Mouse (Mus musculus): ENCODE data around the gene Slc22a22. TPM values are rescaled to one million over a fixed set of nuclear protein-coding genes. Genes with fewer than 3 reads are reported as not detected.

Gene Slc22a22
- polyA plus RNA-seq (2015; fragmentation: Nextera tagmentation; extraction: Ambion mirVana), result not detected in 2 replicates

- no peak within 1 kb of the TSS for H3K9ac ChIP-seq
- no peaks in the 10 kb centered on the region for H3K27me3 ChIP-seq
- H3K27ac ChIP-seq (replicated peaks), result no peak within 1 kb of the TSS
- ATAC-seq (ENCODE audit: low read depth), result no peak
- no peak within 1 kb of the TSS for H3K4me2 ChIP-seq
- no peak within 1 kb of the TSS for H3K4me3 ChIP-seq
- no peaks in the 10 kb centered on the region for H3K4me1 ChIP-seq (replicated peaks)
- H3K9me3 ChIP-seq, result peaks cover 5% of the 10 kb centered on the region; the same call in 1 of the 2 replicates
- H3K36me3 ChIP-seq, result no peaks in the 10 kb centered on the region
- WGBS, result 79% methylated on average over 2 of the region's 2 CpGs
These were observed at the start of gene Slc22a22 for GRCm38 (mm10) chr15:57477525-57477924. Gene Slc22a22, minus strand, starts transcription at chr15:57477625.

GRCm38 (mm10) chr15:57523510-57524298, 46.3 kb upstream of the Slc22a22 start:
- no peaks in the 10 kb centered on the region for H3K9me3 ChIP-seq
- H3K4me3 ChIP-seq, result no peak overlapping the region
- H3K9ac ChIP-seq, result no peak overlapping the region
- H3K4me2 ChIP-seq, result no peak overlapping the region
- ATAC-seq (ENCODE audit: low read depth), result no peak
- H3K4me1 ChIP-seq (replicated peaks), result no peaks in the 10 kb centered on the region
- WGBS, result 72% methylated on average over 10 of the region's 10 CpGs
- no peaks in the 10 kb centered on the region for H3K27me3 ChIP-seq
- no peak overlapping the region for H3K27ac ChIP-seq (replicated peaks)
- no peaks in the 10 kb centered on the region for H3K36me3 ChIP-seq

- ATAC-seq (ENCODE audit: low read depth), result no peak
- H3K36me3 ChIP-seq, result no peaks in the 10 kb centered on the region
- H3K27ac ChIP-seq (replicated peaks), result no peak overlapping the region
- H3K9ac ChIP-seq, result no peak overlapping the region
- H3K4me1 ChIP-seq (replicated peaks), result no peaks in the 10 kb centered on the region
- no peaks in the 10 kb centered on the region for H3K9me3 ChIP-seq
- no peak overlapping the region for H3K4me3 ChIP-seq
- no peaks in the 10 kb centered on the region for H3K27me3 ChIP-seq
- H3K4me2 ChIP-seq, result no peak overlapping the region
- 63% methylated on average over 1 of the region's 1 CpGs for WGBS
These were observed 44.7 kb upstream of the Slc22a22 start for GRCm38 (mm10) chr15:57522160-57522559.

GRCm38 (mm10) chr15:57509185-57510172, 32.1 kb upstream of the Slc22a22 start:
- peak; percentile 69; the same call in 1 of the 2 replicates for ATAC-seq (ENCODE audit: low read depth)
- Histone ChIP-seq H3K4me2 (no peak overlapping the region), H3K9me3 (no peaks in the 10 kb centered on the region; the same call in 1 of the 2 replicates), H3K27me3 (no peaks in the 10 kb centered on the region), H3K4me3 (no peak overlapping the region), H3K36me3 (no peaks in the 10 kb centered on the region), H3K9ac (no peak overlapping the region), H3K27ac (replicated peaks) (no peak overlapping the region), H3K4me1 (replicated peaks) (0 out of 2 replicates have a peak, but pooled peaks cover 8% of the 10 kb centered on the region)
- WGBS, result 41% methylated on average over 21 of the region's 21 CpGs

DNA sequence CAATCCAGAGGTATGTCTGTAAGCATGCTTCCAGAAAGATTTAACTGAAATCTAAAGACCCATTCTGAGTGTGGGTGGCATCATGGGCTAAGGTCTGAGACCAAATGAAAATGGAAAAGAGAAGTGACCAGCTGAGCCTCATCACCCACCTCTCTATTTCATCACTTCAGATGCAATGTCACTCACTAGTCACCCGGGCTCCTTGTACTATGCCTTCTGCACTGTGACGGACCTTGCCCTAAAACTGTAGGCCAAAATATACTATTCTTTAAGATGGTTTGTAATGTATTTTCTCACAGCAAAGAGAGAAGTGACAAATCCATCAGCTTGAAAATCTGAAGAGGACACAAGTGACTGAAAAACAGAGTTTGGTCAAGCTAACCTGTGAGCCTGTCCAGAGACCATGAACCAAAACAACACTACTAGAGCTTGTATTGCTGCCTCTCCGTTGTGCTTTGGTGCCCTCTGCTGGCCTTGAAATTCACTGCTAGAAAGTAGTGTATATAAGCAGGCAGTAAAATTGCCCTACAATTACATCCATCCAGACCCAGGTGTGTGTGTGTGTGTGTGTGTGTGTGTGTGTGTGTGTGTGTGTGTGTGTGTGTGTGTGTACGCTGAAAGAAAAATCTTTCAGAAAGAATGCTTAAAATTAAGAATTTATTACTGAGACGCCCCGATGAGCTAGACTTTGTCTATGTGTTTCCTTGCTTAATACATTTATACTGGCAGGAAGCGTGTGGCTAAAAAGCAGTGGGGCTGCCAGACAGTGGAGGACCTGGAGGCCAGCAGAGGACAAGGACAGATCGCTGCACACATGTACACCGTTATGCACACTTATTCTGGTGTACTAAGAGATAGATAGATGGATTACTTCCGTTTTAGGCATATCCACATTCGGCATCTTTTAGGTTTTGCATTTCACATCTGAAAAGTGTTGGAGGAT, 31.1 kb upstream of the Slc22a22 start:
- Histone ChIP-seq H3K4me1 (replicated peaks) (0 out of 2 replicates have a peak, but pooled peaks cover 8% of the 10 kb centered on the region), H3K9me3 (no peaks in the 10 kb centered on the region; the same call in 1 of the 2 replicates), H3K36me3 (no peaks in the 10 kb centered on the region), H3K4me2 (no peak overlapping the region), H3K9ac (no peak overlapping the region), H3K4me3 (no peak overlapping the region), H3K27ac (replicated peaks) (no peak overlapping the region), H3K27me3 (no peaks in the 10 kb centered on the region)
- ATAC-seq (ENCODE audit: low read depth), result peak; percentile 88; the same call in 1 of the 2 replicates
- 62% methylated on average over 11 of the region's 11 CpGs for WGBS

DNA sequence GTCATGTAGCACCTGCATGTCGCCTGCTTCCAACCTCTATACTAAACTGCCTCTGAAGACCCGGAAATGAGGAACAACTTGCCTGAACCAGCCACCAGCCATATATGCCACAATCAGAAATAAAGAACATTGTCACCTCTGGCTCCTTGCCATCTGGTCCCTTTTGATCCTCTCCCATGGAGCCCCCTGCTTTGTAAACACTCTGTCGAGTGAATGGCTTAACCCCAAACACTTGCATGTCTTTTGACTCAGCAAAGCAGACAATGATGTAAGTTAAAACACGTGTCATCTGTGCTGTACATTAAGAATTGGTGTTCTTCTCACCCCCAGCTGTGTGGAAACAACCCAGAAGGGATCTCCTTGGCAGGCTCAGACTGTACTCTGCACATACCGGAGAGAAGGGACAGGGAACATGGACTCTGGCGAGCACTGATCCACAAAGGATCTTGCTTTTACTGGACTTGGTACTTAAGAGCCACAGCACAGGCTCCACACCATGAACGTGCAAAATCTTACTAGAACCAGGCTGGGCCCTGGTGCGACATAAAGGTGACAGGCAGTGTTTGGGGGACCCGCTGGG, 26.8 kb upstream of the Slc22a22 start:
- H3K4me3 ChIP-seq, result no peak overlapping the region
- 60% methylated on average over 9 of the region's 9 CpGs for WGBS
- H3K9me3 ChIP-seq, result no peaks in the 10 kb centered on the region

GRCm38 (mm10) chr15:57503656-57504055, 26.2 kb upstream of the Slc22a22 start:
- Histone ChIP-seq H3K4me3 (no peak overlapping the region), H3K4me2 (no peak overlapping the region), H3K36me3 (no peaks in the 10 kb centered on the region), H3K27ac (replicated peaks) (no peak overlapping the region), H3K9me3 (no peaks in the 10 kb centered on the region), H3K9ac (no peak overlapping the region), H3K4me1 (replicated peaks) (no peaks in the 10 kb centered on the region), H3K27me3 (no peaks in the 10 kb centered on the region)
- ATAC-seq (ENCODE audit: low read depth), result no peak
- WGBS, result 95% methylated on average over 3 of the region's 3 CpGs

More for the DNA sequence above, 26.8 kb upstream of the Slc22a22 start:
- Histone ChIP-seq H3K27me3 (no peaks in the 10 kb centered on the region), H3K9ac (no peak overlapping the region), H3K4me1 (replicated peaks) (0 out of 2 replicates have a peak, but pooled peaks cover 2% of the 10 kb centered on the region), H3K36me3 (no peaks in the 10 kb centered on the region), H3K27ac (replicated peaks) (no peak overlapping the region), H3K4me2 (no peak overlapping the region)
- ATAC-seq (ENCODE audit: low read depth), result no peak

DNA sequence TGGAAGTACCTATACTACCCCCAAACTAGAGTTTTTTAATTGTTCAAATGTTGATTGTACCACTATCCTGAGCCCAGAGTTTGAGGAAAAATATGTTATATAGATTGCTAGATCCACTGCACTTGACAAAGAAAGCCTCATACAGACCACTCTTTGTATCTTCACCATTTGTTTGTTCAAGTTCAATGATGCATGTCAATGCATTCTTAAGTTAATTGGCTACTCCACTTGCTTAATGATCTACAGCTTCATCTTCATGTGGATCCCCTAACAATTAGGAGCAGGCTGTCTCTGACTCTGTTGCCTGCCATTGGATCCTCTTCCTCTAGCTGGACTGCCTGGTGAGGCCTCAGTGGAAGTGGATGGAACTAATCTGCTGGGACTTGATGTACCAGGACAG, 24.1 kb upstream of the Slc22a22 start:
- Histone ChIP-seq H3K4me1 (replicated peaks) (no peaks in the 10 kb centered on the region), H3K9me3 (no peaks in the 10 kb centered on the region), H3K4me2 (no peak overlapping the region), H3K9ac (no peak overlapping the region), H3K27ac (replicated peaks) (no peak overlapping the region), H3K27me3 (no peaks in the 10 kb centered on the region), H3K36me3 (no peaks in the 10 kb centered on the region), H3K4me3 (no peak overlapping the region)
- no peak for ATAC-seq (ENCODE audit: low read depth)

DNA sequence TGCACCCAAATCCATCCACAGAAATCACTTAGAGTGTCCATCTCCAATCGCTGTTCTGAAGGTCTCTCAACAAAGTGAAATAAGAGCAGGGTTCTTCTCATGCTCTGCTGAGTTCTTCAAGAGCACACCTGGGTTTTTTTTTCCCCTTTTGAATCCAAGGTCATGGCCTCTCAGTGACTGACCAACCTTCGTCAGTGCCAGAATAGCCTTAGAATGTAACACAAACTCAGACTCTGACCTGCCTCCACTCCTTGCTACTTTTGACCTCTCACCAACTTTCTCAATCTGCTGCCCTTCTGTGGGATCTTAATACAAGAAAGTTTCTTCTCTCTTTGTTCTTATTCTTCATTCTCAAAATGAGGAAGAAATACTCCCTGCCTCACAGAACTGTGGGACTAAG, 18.7 kb upstream of the Slc22a22 start:
- Histone ChIP-seq H3K27me3 (no peaks in the 10 kb centered on the region), H3K36me3 (no peaks in the 10 kb centered on the region), H3K4me1 (replicated peaks) (no peaks in the 10 kb centered on the region), H3K9ac (no peak overlapping the region), H3K4me3 (no peak overlapping the region), H3K9me3 (no peaks in the 10 kb centered on the region), H3K4me2 (no peak overlapping the region), H3K27ac (replicated peaks) (no peak overlapping the region)
- no peak for ATAC-seq (ENCODE audit: low read depth)
- 85% methylated on average over 2 of the region's 2 CpGs for WGBS

- Histone ChIP-seq H3K9ac (no peak overlapping the region), H3K36me3 (no peaks in the 10 kb centered on the region), H3K27me3 (no peaks in the 10 kb centered on the region), H3K4me2 (no peak overlapping the region), H3K4me3 (no peak overlapping the region), H3K27ac (replicated peaks) (no peak overlapping the region), H3K4me1 (replicated peaks) (no peaks in the 10 kb centered on the region), H3K9me3 (peaks cover 5% of the 10 kb centered on the region; the same call in 1 of the 2 replicates)
- WGBS, result 45% methylated on average over 2 of the region's 2 CpGs
- no peak for ATAC-seq (ENCODE audit: low read depth)
These were observed 5.1 kb upstream of the Slc22a22 start for GRCm38 (mm10) chr15:57482509-57482908.

DNA sequence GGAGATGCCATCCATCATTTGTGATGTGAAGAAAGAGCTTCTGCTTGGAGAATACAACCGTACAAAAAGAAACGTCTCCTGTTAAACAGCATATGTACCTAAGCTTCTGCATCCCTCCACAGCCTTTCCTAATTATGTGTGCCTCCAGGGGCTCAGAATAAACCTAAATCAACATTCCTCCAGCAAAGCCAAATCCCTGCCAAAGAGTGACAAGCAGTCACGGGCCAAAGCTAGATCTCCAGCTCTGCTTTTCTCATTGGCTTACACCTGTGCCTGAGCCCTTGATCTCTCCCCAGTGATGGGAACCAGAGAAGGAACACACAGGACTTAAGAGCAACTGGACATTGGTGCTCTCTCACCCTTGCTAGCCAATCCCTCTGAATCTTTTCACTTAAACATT, 5.8 kb downstream of the Slc22a22 start:
- Histone ChIP-seq H3K9me3 (no peaks in the 10 kb centered on the region), H3K36me3 (no peaks in the 10 kb centered on the region), H3K4me3 (no peak overlapping the region), H3K27me3 (no peaks in the 10 kb centered on the region), H3K4me2 (no peak overlapping the region), H3K27ac (replicated peaks) (no peak overlapping the region), H3K4me1 (replicated peaks) (no peaks in the 10 kb centered on the region), H3K9ac (no peak overlapping the region)
- 65% methylated on average over 3 of the region's 3 CpGs for WGBS
- no peak for ATAC-seq (ENCODE audit: low read depth)
